Mouse (Mus musculus) left cerebral cortex, adult 18-20 months (tissue): ENCODE measurements around the gene March1. TPM values are rescaled to one million over a fixed set of nuclear protein-coding genes. Genes with fewer than 3 reads are reported as not detected.
"Not testable (repeated sequence)": the region's sequence is repeated elsewhere in the genome, so short reads cannot be mapped to it uniquely, and the experiment has no call there.

Experiments used
- DNase-seq, 2 experiments: peaks; one replicate each; pipeline ENCODE4 v3.0.0; 2021 to 2022; ENCODE audit warnings: low spot score in 2 of 2, mixed read lengths in 1 of 2
- total RNA-seq, 2 experiments: library from RNA; stranded (reverse); gene quantifications; 2 replicates each; pipeline ENCODE4 v1.2.3; 2021

Gene March1
- total RNA-seq, 2 experiments from 2014 or later, result 33.8 to 40.0 TPM

- no peak for DNase-seq
Observed at GRCm38 (mm10) chr8:66269546-66269945, 651.8 kb downstream of the March1 start.

- DNase-seq, result no peak
Observed at GRCm38 (mm10) chr8:66270116-66270515, 652.4 kb downstream of the March1 start.

GRCm38 (mm10) chr8:66317824-66318223, 700.1 kb downstream of the March1 start:
- no peak for DNase-seq

- peak; percentile 8 to 35 for DNase-seq
Observed at GRCm38 (mm10) chr8:66323045-66323807, 705.5 kb downstream of the March1 start.

GRCm38 (mm10) chr8:66326396-66326795, 708.7 kb downstream of the March1 start:
- no peak for DNase-seq

GRCm38 (mm10) chr8:66332206-66332605, 714.5 kb downstream of the March1 start:
- DNase-seq, result no peak

- DNase-seq, result no peak
Observed at GRCm38 (mm10) chr8:66334265-66334664, 716.6 kb downstream of the March1 start.

- no peak for DNase-seq
Observed at GRCm38 (mm10) chr8:66339551-66339950, 721.9 kb downstream of the March1 start.

- DNase-seq, result no peak
Observed at GRCm38 (mm10) chr8:66342928-66343327, 725.2 kb downstream of the March1 start.

GRCm38 (mm10) chr8:66362882-66363801, 745.4 kb downstream of the March1 start:
- DNase-seq, result no peak

GRCm38 (mm10) chr8:66383694-66384373, 766.1 kb downstream of the March1 start:
- no peak for DNase-seq

GRCm38 (mm10) chr8:66386008-66386407, 768.3 kb downstream of the March1 start:
- no peak for DNase-seq

- DNase-seq, result no peak
Observed at GRCm38 (mm10) chr8:66388693-66389092, 771.0 kb downstream of the March1 start.

- DNase-seq, result no peak
Observed at GRCm38 (mm10) chr8:66391554-66391953, 773.9 kb downstream of the March1 start.

- no peak for DNase-seq
Observed at GRCm38 (mm10) chr8:66392900-66393299, 775.2 kb downstream of the March1 start.

GRCm38 (mm10) chr8:66394148-66394547, 776.4 kb downstream of the March1 start:
- DNase-seq, result no peak

- DNase-seq, result no peak
Observed at GRCm38 (mm10) chr8:66397811-66398210, 780.1 kb downstream of the March1 start.

- DNase-seq, result no peak
Observed at GRCm38 (mm10) chr8:66400050-66400449, 782.4 kb downstream of the March1 start.

GRCm38 (mm10) chr8:66404711-66405414, 787.2 kb downstream of the March1 start:
- no peak for DNase-seq

- not testable (repeated sequence) for DNase-seq
Observed at GRCm38 (mm10) chr8:66405796-66406195, 788.1 kb downstream of the March1 start.
